In the genomic region with DNA sequence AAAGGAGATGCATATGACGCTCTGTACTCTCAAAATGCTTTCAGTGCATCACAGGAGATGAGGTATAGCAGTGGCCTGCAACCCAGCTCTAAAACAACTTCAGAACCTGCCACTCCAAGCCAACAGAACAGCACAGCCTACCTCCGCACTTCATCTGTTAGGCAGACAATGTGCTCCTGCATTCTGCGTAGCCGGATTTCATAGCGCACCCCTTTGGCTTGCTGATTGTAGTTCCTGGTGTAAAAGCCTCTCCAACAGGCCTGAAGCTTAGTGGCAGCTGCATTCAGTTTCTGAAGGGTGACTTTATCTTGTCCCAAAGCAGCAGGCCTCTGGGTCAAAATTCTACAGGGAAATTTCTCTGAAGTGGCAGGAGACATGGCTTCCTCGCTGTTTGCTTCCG, we compare ENCODE assay signal across 17 mouse cellular contexts.
"Had no signal": no experiment of that assay in that cellular context is flagged by ENCODE, and none has a peak within 500 bp of the region (broad histone marks: within the 10 kb centered on the region; RNA-seq: fewer than 3 reads in every experiment).

No protein-coding gene starts in this region.

- H3K27ac ChIP-seq: midbrain, embryonic 10.5 days; midbrain, embryonic 12.5 days; neural tube, embryonic 13.5 days; neural tube, embryonic 15.5 days had no signal

- H3K4me3 ChIP-seq: midbrain, embryonic 10.5 days; midbrain, embryonic 12.5 days; myocyte; neural tube, embryonic 13.5 days; neural tube, embryonic 15.5 days had no signal

- DNase-seq: lung, embryonic 14.5 days; lung, postnatal 10 days; lung, postnatal 4 days; midbrain, embryonic 14.5 days; retina, postnatal 1 day; right cerebral cortex, adult 18-20 months; right cerebral cortex, postnatal 25 days; right cerebral cortex, postnatal 4 days; spleen, adult 18-20 months; thymus, adult 18-20 months; thymus, postnatal 14 days; thymus, postnatal 36 days had no signal
